Mouse (Mus musculus): ENCODE measurements around the gene Gm11096. TPM values are rescaled to one million over a fixed set of nuclear protein-coding genes. Genes with fewer than 3 reads are reported as not detected.

Gene Gm11096
- total and polyA plus RNA-seq, 2 experiments, result not detected

DNA sequence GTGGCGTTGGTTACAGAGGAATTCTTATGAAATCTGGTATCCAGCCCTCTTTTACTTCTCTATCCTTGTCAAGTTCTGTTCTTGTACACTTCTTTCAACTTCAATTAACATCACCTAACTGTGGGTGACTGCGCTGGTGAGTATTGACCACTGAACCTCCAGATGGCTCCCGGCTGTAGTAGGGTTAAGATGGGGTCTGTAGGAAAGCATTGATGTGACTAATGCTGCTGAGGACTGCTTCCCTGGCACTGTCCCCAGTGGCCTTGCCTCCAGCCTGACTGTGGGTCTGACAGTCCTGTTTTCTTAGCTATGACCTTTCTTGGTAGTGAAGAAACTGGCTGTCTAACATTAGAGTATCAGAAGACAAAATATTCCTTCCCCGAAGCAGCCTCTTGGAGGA, 38.4 kb upstream of the Gm11096 start:
- no peaks in the 10 kb centered on the region for H3K4me1 ChIP-seq (ENCODE audit: control insufficient read depth, insufficient read depth, low read length)
- 82% methylated on average over 4 of the region's 4 CpGs for WGBS
- no peak overlapping the region for H3K9ac ChIP-seq (ENCODE audit: low read depth, low read length)
- H3K36me3 ChIP-seq (ENCODE audit: control insufficient read depth, insufficient read depth, low read length), result no peaks in the 10 kb centered on the region
- no peak overlapping the region for H3K27ac ChIP-seq (replicated peaks; ENCODE audit: insufficient read depth, low read depth, low read length)
- H3K4me3 ChIP-seq (ENCODE audit: insufficient read depth, low read depth, low read length), result no peak overlapping the region
- DNase-seq (ENCODE audit: extremely low read depth, low read depth, low spot score), result no peak
- no peaks in the 10 kb centered on the region for H3K79me2 ChIP-seq (ENCODE audit: control insufficient read depth, insufficient read depth, low read length)
- TF ChIP-seq POLR2A (IDR thresholded peaks at IDR 0.05; ENCODE audit: extremely low read depth, insufficient read depth, low read length) (no peak), CTCF (IDR thresholded peaks at IDR 0.05; ENCODE audit: low read depth, low read length) (no peak)
- H3K27me3 ChIP-seq (ENCODE audit: control insufficient read depth, insufficient read depth, low read length), result no peaks in the 10 kb centered on the region

DNA sequence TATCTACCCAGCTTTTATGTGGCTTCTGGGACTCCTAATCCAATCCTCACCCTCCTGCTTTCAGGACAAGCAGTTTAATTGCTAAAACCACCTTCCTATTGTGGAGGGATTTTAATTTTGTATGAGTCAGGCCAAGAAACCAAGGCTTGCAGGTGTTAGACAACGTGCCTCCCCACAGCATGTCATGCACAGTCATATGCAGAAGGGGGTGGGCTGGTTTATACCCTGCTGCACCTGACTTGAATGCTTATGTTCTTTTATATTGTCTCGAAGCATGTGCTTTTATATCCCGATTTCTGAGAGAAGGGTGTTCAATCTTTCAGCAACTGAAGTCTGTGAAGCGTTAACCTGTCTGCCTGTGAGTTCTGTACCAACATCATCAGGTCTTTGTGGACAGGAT, 37.3 kb upstream of the Gm11096 start:
- 86% methylated on average over 4 of the region's 4 CpGs for WGBS
- no peaks in the 10 kb centered on the region for H3K79me2 ChIP-seq (ENCODE audit: control insufficient read depth, insufficient read depth, low read length)
- no peak overlapping the region for H3K4me3 ChIP-seq (ENCODE audit: insufficient read depth, low read depth, low read length)
- no peaks in the 10 kb centered on the region for H3K27me3 ChIP-seq (ENCODE audit: control insufficient read depth, insufficient read depth, low read length)
- H3K9ac ChIP-seq (ENCODE audit: low read depth, low read length), result no peak overlapping the region
- no peak for DNase-seq (ENCODE audit: extremely low read depth, low read depth, low spot score)
- no peaks in the 10 kb centered on the region for H3K36me3 ChIP-seq (ENCODE audit: control insufficient read depth, insufficient read depth, low read length)
- TF ChIP-seq POLR2A (IDR thresholded peaks at IDR 0.05; ENCODE audit: extremely low read depth, insufficient read depth, low read length), result no peak
- no peak for TF ChIP-seq CTCF (IDR thresholded peaks at IDR 0.05; ENCODE audit: low read depth, low read length)
- H3K27ac ChIP-seq (replicated peaks; ENCODE audit: insufficient read depth, low read depth, low read length), result no peak overlapping the region
- H3K4me1 ChIP-seq (ENCODE audit: control insufficient read depth, insufficient read depth, low read length), result no peaks in the 10 kb centered on the region

- H3K36me3 ChIP-seq (ENCODE audit: control insufficient read depth, insufficient read depth, low read length), result no peaks in the 10 kb centered on the region
- no peak overlapping the region for H3K27ac ChIP-seq (replicated peaks; ENCODE audit: insufficient read depth, low read depth, low read length)
- H3K79me2 ChIP-seq (ENCODE audit: control insufficient read depth, insufficient read depth, low read length), result no peaks in the 10 kb centered on the region
- no peak overlapping the region for H3K9ac ChIP-seq (ENCODE audit: low read depth, low read length)
- H3K27me3 ChIP-seq (ENCODE audit: control insufficient read depth, insufficient read depth, low read length), result no peaks in the 10 kb centered on the region; the same call in 1 of the 2 replicates
- no peaks in the 10 kb centered on the region for H3K4me1 ChIP-seq (ENCODE audit: control insufficient read depth, insufficient read depth, low read length)
- H3K4me3 ChIP-seq (ENCODE audit: insufficient read depth, low read depth, low read length), result no peak overlapping the region
- 81% methylated on average over 4 of the region's 4 CpGs for WGBS
- no peak for DNase-seq (ENCODE audit: extremely low read depth, low read depth, low spot score)
- no peak for TF ChIP-seq CTCF (IDR thresholded peaks at IDR 0.05; ENCODE audit: low read depth, low read length)
- TF ChIP-seq POLR2A (IDR thresholded peaks at IDR 0.05; ENCODE audit: extremely low read depth, insufficient read depth, low read length), result no peak
These were observed 28.8 kb upstream of the Gm11096 start for GRCm38 (mm10) chr17:81412736-81413135.

- H3K4me3 ChIP-seq (ENCODE audit: insufficient read depth, low read depth, low read length), result no peak overlapping the region
- no peak overlapping the region for H3K9ac ChIP-seq (ENCODE audit: low read depth, low read length)
- TF ChIP-seq POLR2A (IDR thresholded peaks at IDR 0.05; ENCODE audit: extremely low read depth, insufficient read depth, low read length), result no peak
- TF ChIP-seq CTCF (IDR thresholded peaks at IDR 0.05; ENCODE audit: low read depth, low read length), result no peak
- no peak overlapping the region for H3K27ac ChIP-seq (replicated peaks; ENCODE audit: insufficient read depth, low read depth, low read length)
- no peak for DNase-seq (ENCODE audit: extremely low read depth, low read depth, low spot score)
- WGBS, result 84% methylated on average over 6 of the region's 6 CpGs
- H3K27me3 ChIP-seq (ENCODE audit: control insufficient read depth, insufficient read depth, low read length), result no peaks in the 10 kb centered on the region; the same call in 1 of the 2 replicates
- no peaks in the 10 kb centered on the region for H3K36me3 ChIP-seq (ENCODE audit: control insufficient read depth, insufficient read depth, low read length)
- H3K4me1 ChIP-seq (ENCODE audit: control insufficient read depth, insufficient read depth, low read length), result no peaks in the 10 kb centered on the region
- H3K79me2 ChIP-seq (ENCODE audit: control insufficient read depth, insufficient read depth, low read length), result no peaks in the 10 kb centered on the region
These were observed 25.0 kb upstream of the Gm11096 start for GRCm38 (mm10) chr17:81416361-81417114.

- Histone ChIP-seq H3K4me1 (ENCODE audit: control insufficient read depth, insufficient read depth, low read length) (no peaks in the 10 kb centered on the region), H3K9ac (ENCODE audit: low read depth, low read length) (no peak overlapping the region), H3K4me3 (ENCODE audit: insufficient read depth, low read depth, low read length) (no peak overlapping the region), H3K27me3 (ENCODE audit: control insufficient read depth, insufficient read depth, low read length) (no peaks in the 10 kb centered on the region), H3K27ac (replicated peaks; ENCODE audit: insufficient read depth, low read depth, low read length) (no peak overlapping the region), H3K36me3 (ENCODE audit: control insufficient read depth, insufficient read depth, low read length) (no peaks in the 10 kb centered on the region), H3K79me2 (ENCODE audit: control insufficient read depth, insufficient read depth, low read length) (no peaks in the 10 kb centered on the region)
- no peak for DNase-seq (ENCODE audit: extremely low read depth, low read depth, low spot score)
- TF ChIP-seq POLR2A (IDR thresholded peaks at IDR 0.05; ENCODE audit: extremely low read depth, insufficient read depth, low read length), result no peak
- no peak for TF ChIP-seq CTCF (IDR thresholded peaks at IDR 0.05; ENCODE audit: low read depth, low read length)
- WGBS, result 87% methylated on average over 10 of the region's 10 CpGs
These were observed 21.6 kb upstream of the Gm11096 start for GRCm38 (mm10) chr17:81419802-81420459.
